Comparison of ENCODE assay signal across 29 mouse cellular contexts in genomic region chr6:115517904-115518303, GRCm38 (mm10). TPM values are rescaled to one million over a fixed set of nuclear protein-coding genes. Genes with fewer than 3 reads are reported as not detected.
DNase-seq lines count a peak whose midpoint lies in the region; ATAC-seq and TF ChIP-seq lines count a peak whose summit lies in the region.
"Had no signal": no experiment of that assay in that cellular context is flagged by ENCODE, and none has a peak within 500 bp of the region (broad histone marks: within the 10 kb centered on the region; RNA-seq: fewer than 3 reads in every experiment).

No protein-coding gene starts in this region.

- DNase-seq in layer of hippocampus, adult 18-20 months (ENCODE audit: low spot score in 2 of 2): peak; percentile 51 to 74
- DNase-seq in layer of hippocampus, postnatal 14 days (ENCODE audit: low spot score in 2 of 2): peak; percentile 35 to 50
- DNase-seq in adrenal gland, adult 8-10 months: no peak
- no peak for DNase-seq in cerebellum, adult 11 months
- no peak for DNase-seq in hindbrain, postnatal 0 days (ENCODE audit: low spot score)
- DNase-seq: adrenal gland, adult 2 months; B cell, adult 2 months; cerebellum, adult 18-20 months; cerebellum, postnatal 10 days; gastrocnemius, postnatal 10 days; heart, adult 11 months; kidney, adult 9 months; kidney, postnatal 14 days; lung, adult 18-20 months; lung, postnatal 4 days; midbrain, embryonic 14.5 days; right cerebral cortex, postnatal 4 days had no signal

- ATAC-seq in common myeloid progenitor, adult 5-6 weeks (replicated peaks; ENCODE audit: low read depth, poor library complexity, severe bottlenecking): peak; percentile 7; the same call in 1 of the 2 replicates
- ATAC-seq in hindbrain, postnatal 0 days: no peak
- ATAC-seq: forebrain, embryonic 16.5 days; hindbrain, embryonic 16.5 days; intestine, embryonic 16.5 days; lung, postnatal 0 days had no signal

- no peak overlapping the region for H3K4me2 ChIP-seq in hindbrain, postnatal 0 days (ENCODE audit: low read depth, low read length)
- H3K4me2 ChIP-seq: heart, embryonic 15.5 days; limb, embryonic 13.5 days; liver, embryonic 12.5 days; neural tube, embryonic 15.5 days had no signal

- no peak overlapping the region for H3K9ac ChIP-seq in hindbrain, postnatal 0 days (replicated peaks; ENCODE audit: low read length)
- H3K9ac ChIP-seq: heart, embryonic 15.5 days; limb, embryonic 13.5 days; liver, embryonic 12.5 days; neural tube, embryonic 15.5 days had no signal

- no peaks in the 10 kb centered on the region for H3K36me3 ChIP-seq in hindbrain, postnatal 0 days (ENCODE audit: insufficient read depth, low read length)
- H3K36me3 ChIP-seq: heart, embryonic 10.5 days; heart, embryonic 15.5 days; limb, embryonic 13.5 days; liver, embryonic 12.5 days; neural tube, embryonic 15.5 days had no signal

- 67% methylated on average over 4 of the region's 4 CpGs for WGBS in hindbrain, postnatal 0 days

- no peak overlapping the region for H3K4me3 ChIP-seq in hindbrain, postnatal 0 days (ENCODE audit: low read length)
- H3K4me3 ChIP-seq: erythroblast, embryonic 14.5 days; heart, embryonic 10.5 days; heart, embryonic 15.5 days; limb, embryonic 13.5 days; liver, embryonic 12.5 days; neural tube, embryonic 15.5 days had no signal

- H3K4me1 ChIP-seq in hindbrain, postnatal 0 days (ENCODE audit: insufficient read depth, low read length): no peaks in the 10 kb centered on the region; the same call in 1 of the 2 replicates
- H3K4me1 ChIP-seq: neural tube, embryonic 15.5 days had no signal

- no peak for TF ChIP-seq CTCF in hindbrain, postnatal 0 days (IDR thresholded peaks at IDR 0.05; ENCODE audit: low read depth)

- no peaks in the 10 kb centered on the region for H3K27me3 ChIP-seq in hindbrain, postnatal 0 days (ENCODE audit: insufficient read depth, low read length)
- H3K27me3 ChIP-seq: limb, embryonic 13.5 days; neural tube, embryonic 15.5 days had no signal

- H3K27ac ChIP-seq in hindbrain, postnatal 0 days: no peak overlapping the region
- H3K27ac ChIP-seq: heart, embryonic 10.5 days; heart, embryonic 15.5 days; limb, embryonic 13.5 days; liver, embryonic 12.5 days; neural tube, embryonic 15.5 days; stomach, postnatal 0 days had no signal

- H3K9me3 ChIP-seq in hindbrain, postnatal 0 days (ENCODE audit: low read length): no peaks in the 10 kb centered on the region
- H3K9me3 ChIP-seq: heart, embryonic 10.5 days; heart, embryonic 15.5 days; limb, embryonic 13.5 days; liver, embryonic 12.5 days; neural tube, embryonic 15.5 days had no signal

RNA-seq across cellular contexts. Expression of gene Tsen2, which starts 26.6 kb away (rescaled TPM):
- 14.7 and 20.9 TPM in 2 replicates for total RNA-seq in common myeloid progenitor, adult 5-6 weeks (2017)
- 10 to 100 TPM; 24.6 to 28.0 TPM for total RNA-seq in layer of hippocampus, adult 18-20 months (2021)
- total RNA-seq in layer of hippocampus, postnatal 14 days (2021): 10 to 100 TPM; 18.1 to 22.9 TPM
- 10 to 100 TPM in 3 of 4 experiments, 1 to 10 TPM in 1; 9.1 to 19.9 (median 15.2) TPM for total RNA-seq in adrenal gland, adult 8-10 months (2022)
- total RNA-seq in hindbrain, postnatal 0 days (2014; rRNA removed): 18.3 and 19.2 TPM in 2 replicates
- 22.7 and 25.9 TPM in 2 replicates for polyA plus RNA-seq in hindbrain, postnatal 0 days (2015; fragmentation: Nextera tagmentation; extraction: Ambion mirVana)

Comparison
In these comparisons a context has a peak if more than half of its experiments do, and no peak if none do; other contexts are left out.
1. DNase-seq: peak in layer of hippocampus, adult 18-20 months (2 of 2) and layer of hippocampus, postnatal 14 days (2 of 2); none in adrenal gland, adult 8-10 months (single experiment), cerebellum, adult 11 months (single experiment) and hindbrain, postnatal 0 days (single experiment).